Mouse (Mus musculus): Measurements from ENCODE around the gene Klc3. TPM values are rescaled to one million over a fixed set of nuclear protein-coding genes. Genes with fewer than 3 reads are reported as not detected.

Gene Klc3
- polyA plus RNA-seq, 1 experiment from 2014 or later: 1.6 TPM

- 0 out of 2 replicates have a peak, but pooled peaks cover 5% of the 10 kb centered on the region for H3K4me1 ChIP-seq (replicated peaks; ENCODE audit: control insufficient read depth, insufficient read depth, low read length)
- peak overlapping the region; percentile 66 for H3K9ac ChIP-seq (ENCODE audit: low read depth, low read length)
- H3K4me3 ChIP-seq (ENCODE audit: low read depth, low read length): peak overlapping the region; percentile 79
- peaks cover 11% of the 10 kb centered on the region; the same call in 1 of the 2 replicates for H3K36me3 ChIP-seq (ENCODE audit: control insufficient read depth, insufficient read depth)
- peaks cover 5% of the 10 kb centered on the region; the same call in 1 of the 2 replicates for H3K27me3 ChIP-seq (replicated peaks; ENCODE audit: control insufficient read depth, insufficient read depth, low read length)
- under 1% methylated on average over 31 of the region's 31 CpGs for WGBS
- TF ChIP-seq CTCF (IDR thresholded peaks at IDR 0.05; ENCODE audit: low read depth): no peak
- H3K4me2 ChIP-seq (replicated peaks; ENCODE audit: low read depth): peak overlapping the region; percentile 68
- peak overlapping the region; percentile 70 for H3K27ac ChIP-seq (ENCODE audit: low read depth, low read length)
- H3K9me3 ChIP-seq (ENCODE audit: control insufficient read depth): no peaks in the 10 kb centered on the region
- ATAC-seq: peak; percentile 95
These were observed 58.9 kb downstream of the Klc3 start for GRCm38 (mm10) chr7:19344938-19345471.

MicroRNAs encoded within 50 kb of the gene (microRNA counts, 519-probe panel; counts per million panel counts)
- microRNA mmu-miR-343: not detected

Small RNA genes within 50 kb of the gene (microRNA-seq; reads per million reads assigned to microRNA genes)
- gene Mir343: not detected

Other genes starting within 250 kb of the Klc3 start
- 0.48 and 0.67 TPM in 2 replicates for gene Gipr, start 238.0 kb downstream of the Klc3 start, polyA plus RNA-seq (2015; fragmentation: Nextera tagmentation; extraction: Ambion mirVana)
- gene Eml2, start 227.7 kb downstream of the Klc3 start, polyA plus RNA-seq (2015; fragmentation: Nextera tagmentation; extraction: Ambion mirVana): 5.0 and 5.1 TPM in 2 replicates
- gene Gpr4, start 191.6 kb downstream of the Klc3 start, polyA plus RNA-seq (2015; fragmentation: Nextera tagmentation; extraction: Ambion mirVana): 1.3 and 1.6 TPM in 2 replicates
- gene Opa3, start 175.8 kb downstream of the Klc3 start, polyA plus RNA-seq (2015; fragmentation: Nextera tagmentation; extraction: Ambion mirVana): 26.5 and 27.5 TPM in 2 replicates
- gene Vasp, start 132.3 kb downstream of the Klc3 start, polyA plus RNA-seq (2015; fragmentation: Nextera tagmentation; extraction: Ambion mirVana): 98.5 and 106 TPM in 2 replicates
- 0.12 and 0.14 TPM in 2 replicates for gene Ppm1n, start 124.0 kb downstream of the Klc3 start, polyA plus RNA-seq (2015; fragmentation: Nextera tagmentation; extraction: Ambion mirVana)
- gene Rtn2, start 121.5 kb downstream of the Klc3 start, polyA plus RNA-seq (2015; fragmentation: Nextera tagmentation; extraction: Ambion mirVana): 7.1 and 9.3 TPM in 2 replicates
- 0.12 and 0.54 TPM in 2 replicates for gene Fosb, start 94.1 kb downstream of the Klc3 start, polyA plus RNA-seq (2015; fragmentation: Nextera tagmentation; extraction: Ambion mirVana)
- gene Ercc1, start 59.3 kb downstream of the Klc3 start, polyA plus RNA-seq (2015; fragmentation: Nextera tagmentation; extraction: Ambion mirVana): 22.1 and 27.1 TPM in 2 replicates
- gene Cd3eap, start 44.6 kb downstream of the Klc3 start, polyA plus RNA-seq (2015; fragmentation: Nextera tagmentation; extraction: Ambion mirVana): 8.3 and 9.7 TPM in 2 replicates
- 1.4 TPM in 2 replicates for gene Ppp1r13l, start 44.4 kb downstream of the Klc3 start, polyA plus RNA-seq (2015; fragmentation: Nextera tagmentation; extraction: Ambion mirVana)
- gene Ercc2, start 22.1 kb downstream of the Klc3 start, polyA plus RNA-seq (2015; fragmentation: Nextera tagmentation; extraction: Ambion mirVana): 6.2 and 8.7 TPM in 2 replicates
- 25.2 and 26.2 TPM in 2 replicates for gene Ckm, start 672 bp upstream of the Klc3 start, polyA plus RNA-seq (2015; fragmentation: Nextera tagmentation; extraction: Ambion mirVana)
- gene Mark4, start 54.7 kb upstream of the Klc3 start, polyA plus RNA-seq (2015; fragmentation: Nextera tagmentation; extraction: Ambion mirVana): 4.2 and 4.7 TPM in 2 replicates
- gene Exoc3l2, start 59.2 kb upstream of the Klc3 start, polyA plus RNA-seq (2015; fragmentation: Nextera tagmentation; extraction: Ambion mirVana): 1.1 and 1.9 TPM in 2 replicates
- gene Bloc1s3, start 104.3 kb upstream of the Klc3 start, polyA plus RNA-seq (2015; fragmentation: Nextera tagmentation; extraction: Ambion mirVana): 3.4 TPM in 2 replicates
- 108 and 118 TPM in 2 replicates for gene Trappc6a, start 104.3 kb upstream of the Klc3 start, polyA plus RNA-seq (2015; fragmentation: Nextera tagmentation; extraction: Ambion mirVana)
- not detected in 2 replicates for gene Nkpd1, start 113.7 kb upstream of the Klc3 start, polyA plus RNA-seq (2015; fragmentation: Nextera tagmentation; extraction: Ambion mirVana)
- 13.9 and 15.0 TPM in 2 replicates for gene Ppp1r37, start 159.0 kb upstream of the Klc3 start, polyA plus RNA-seq (2015; fragmentation: Nextera tagmentation; extraction: Ambion mirVana)
- gene Zfp296, start 173.2 kb upstream of the Klc3 start, polyA plus RNA-seq (2015; fragmentation: Nextera tagmentation; extraction: Ambion mirVana): 0.14 TPM in 1 of 2 replicates, not detected in the other
- 99.5 and 102 TPM in 2 replicates for gene Gemin7, start 173.5 kb upstream of the Klc3 start, polyA plus RNA-seq (2015; fragmentation: Nextera tagmentation; extraction: Ambion mirVana)
- gene Clasrp, start 200.4 kb upstream of the Klc3 start, polyA plus RNA-seq (2015; fragmentation: Nextera tagmentation; extraction: Ambion mirVana): 14.8 and 16.9 TPM in 2 replicates
- 10.5 and 10.6 TPM in 2 replicates for gene Relb, start 225.3 kb upstream of the Klc3 start, polyA plus RNA-seq (2015; fragmentation: Nextera tagmentation; extraction: Ambion mirVana)